Mouse (Mus musculus) spleen, adult 10 weeks (tissue): ENCODE data around the gene Mmgt1. TPM values are rescaled to one million over a fixed set of nuclear protein-coding genes. Genes with fewer than 3 reads are reported as not detected.

Experiments
- polyA plus RNA-seq: library from polyadenylated mRNA; stranded (reverse); fragments of 350-450 nt; fragmentation: Illumina TruSeq; extraction: RNeasy Lipid Tissue Mini Kit (QIAGEN cat#74804); gene quantifications from one replicate; pipeline ENCODE4 v1.2.3, GENCODE M21; 2015; ENCODE audit warnings: low replicate concordance; ENCODE audit not compliant: insufficient read depth

The Mmgt1 gene
- 22.7 TPM for polyA plus RNA-seq

GRCm38 (mm10) chrX:56597887-56598640 is at the start of gene Mmgt1:
TSS of gene Mmgt1 (minus strand) at chrX:56598069.

GRCm38 (mm10) chrX:56609623-56610317 is 11.9 kb upstream of the Mmgt1 start, which contains the start of gene Slc9a6:
TSS of gene Slc9a6 (plus strand) at chrX:56609757.

GRCm38 (mm10) chrX:56549506-56549905 is 48.4 kb downstream of the Mmgt1 start, which contains the start of gene Gm648:
TSS of gene Gm648 (minus strand) at chrX:56549606.

Other genes starting within 250 kb of the Mmgt1 start
- 0.28 TPM for gene Smim10l2a, start 223.5 kb downstream of the Mmgt1 start, polyA plus RNA-seq
- gene Gm2174, start 150.1 kb downstream of the Mmgt1 start, polyA plus RNA-seq, result not detected
- gene Ints6l, start 143.2 kb downstream of the Mmgt1 start, polyA plus RNA-seq, result 89.4 TPM
- gene Gm10477, start 73.3 kb downstream of the Mmgt1 start, polyA plus RNA-seq, result not detected
- gene Gm648, start 48.5 kb downstream of the Mmgt1 start, polyA plus RNA-seq, result not detected
- 19.3 TPM for gene Slc9a6, start 11.7 kb upstream of the Mmgt1 start, polyA plus RNA-seq
- 29.7 TPM for gene Fhl1, start 133.7 kb upstream of the Mmgt1 start, polyA plus RNA-seq
- 1.3 TPM for gene Map7d3, start 224.3 kb upstream of the Mmgt1 start, polyA plus RNA-seq